In the genomic region with DNA sequence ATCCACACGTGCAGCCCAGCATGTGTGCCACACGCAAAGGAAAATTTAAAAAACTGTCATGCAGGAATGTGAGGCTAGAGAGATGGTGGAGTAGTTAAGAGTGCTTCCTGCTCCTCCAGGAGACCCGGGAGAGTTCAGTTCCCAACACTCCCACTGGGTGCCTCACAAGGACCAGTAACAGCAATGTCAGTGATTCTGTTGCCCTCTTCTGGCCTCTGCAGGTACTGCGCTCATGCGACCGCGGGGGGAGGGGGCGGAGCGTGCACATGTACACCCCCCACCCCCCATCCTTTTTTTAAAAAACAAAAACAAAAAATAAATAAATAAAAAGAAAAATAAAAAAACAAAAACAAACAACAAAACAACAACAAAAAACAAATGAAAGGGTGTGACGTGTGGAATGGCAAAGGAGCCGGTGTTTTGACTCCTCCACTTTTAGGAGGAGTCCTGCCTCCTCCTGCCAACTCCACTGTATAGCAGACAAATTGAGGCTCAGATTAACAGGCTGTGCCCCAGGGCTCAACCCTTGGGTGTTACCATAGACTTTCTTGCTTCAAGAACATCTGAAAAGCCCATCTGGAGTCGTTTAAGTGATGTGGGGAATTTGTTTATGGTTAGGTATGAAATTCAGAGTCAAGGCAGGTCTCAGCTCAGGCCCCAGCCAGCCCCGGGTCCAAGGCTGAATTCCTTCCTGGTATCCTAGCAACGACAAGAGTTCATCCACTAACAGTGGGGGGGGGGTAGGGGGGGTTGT, we compare ENCODE assay signal across 8 mouse cellular contexts. TPM values are rescaled to one million over a fixed set of nuclear protein-coding genes. Genes with fewer than 3 reads are reported as not detected.
DNase-seq lines count a peak whose midpoint lies in the region; ATAC-seq lines count a peak whose summit lies in the region.

No protein-coding gene starts in this region.

- intact Hi-C loops in heart, postnatal 10 days (cut with DNase I): no loop called here

- 8% methylated on average over 14 of the region's 14 CpGs for WGBS in forebrain, embryonic 10.5 days
- WGBS in forebrain, embryonic 12.5 days: 8% methylated on average over 14 of the region's 14 CpGs

- no peaks in the 10 kb centered on the region for H3K27me3 ChIP-seq in forebrain, embryonic 10.5 days (ENCODE audit: poor library complexity, severe bottlenecking)
- H3K27me3 ChIP-seq in forebrain, embryonic 12.5 days: no peaks in the 10 kb centered on the region; the same call in 1 of the 2 replicates
- H3K27me3 ChIP-seq in splenic B cell, adult 2 months (ENCODE audit: control insufficient read depth, insufficient read depth, low read length, poor library complexity, severe bottlenecking): no peaks in the 10 kb centered on the region

- no peak overlapping the region for H3K4me2 ChIP-seq in forebrain, embryonic 12.5 days

- no peaks in the 10 kb centered on the region for H3K9me3 ChIP-seq in forebrain, embryonic 10.5 days
- H3K9me3 ChIP-seq in forebrain, embryonic 12.5 days: no peaks in the 10 kb centered on the region

- ATAC-seq in forebrain, embryonic 12.5 days (ENCODE audit: low FRiP score): no peak

- peaks cover 42% of the 10 kb centered on the region for H3K4me1 ChIP-seq in forebrain, embryonic 10.5 days
- H3K4me1 ChIP-seq in forebrain, embryonic 12.5 days: peaks cover 17% of the 10 kb centered on the region

- peak; percentile 71 for DNase-seq in forebrain, embryonic 10.5 days (ENCODE audit: extremely low spot score, low spot score)
- peak; percentile 64 to 88 for DNase-seq in adrenal gland, adult (ENCODE audit: inconsistent age in 2 of 2, low spot score in 1 of 2)
- peak; percentile 59 for DNase-seq in embryo, embryonic 11.5 days (ENCODE audit: low read depth, low spot score)
- DNase-seq in heart, postnatal 10 days: peak; percentile 73 to 84
- peak; percentile 66 for DNase-seq in left cerebral cortex, adult 18-20 months (ENCODE audit: low spot score in 2 of 2)
- DNase-seq in mesoderm, embryonic 11.5 days (ENCODE audit: low read depth, low spot score): peak; percentile 82
- DNase-seq in splenic B cell, adult 2 months (ENCODE audit: low read depth, low spot score): peak; percentile 81

- no peak overlapping the region for H3K4me3 ChIP-seq in forebrain, embryonic 10.5 days
- no peak overlapping the region for H3K4me3 ChIP-seq in forebrain, embryonic 12.5 days (replicated peaks)

- H3K9ac ChIP-seq in forebrain, embryonic 12.5 days: no peak overlapping the region

- no peaks in the 10 kb centered on the region for H3K36me3 ChIP-seq in forebrain, embryonic 10.5 days (replicated peaks)
- no peaks in the 10 kb centered on the region for H3K36me3 ChIP-seq in forebrain, embryonic 12.5 days (replicated peaks)
- H3K36me3 ChIP-seq in splenic B cell, adult 2 months (ENCODE audit: control insufficient read depth, insufficient read depth, low read length, poor library complexity, severe bottlenecking): no peaks in the 10 kb centered on the region

- H3K27ac ChIP-seq in forebrain, embryonic 10.5 days: no peak overlapping the region
- no peak overlapping the region for H3K27ac ChIP-seq in forebrain, embryonic 12.5 days

RNA-seq across cellular contexts. Expression of a gene that starts 4.0 kb away (rescaled TPM):
- polyA plus RNA-seq in forebrain, embryonic 10.5 days (2016; fragmentation: Nextera tagmentation; extraction: Ambion mirVana): not detected in 2 replicates
- not detected in 2 replicates for polyA plus RNA-seq in forebrain, embryonic 12.5 days (2016; fragmentation: Nextera tagmentation; extraction: Ambion mirVana)
- not detected for total RNA-seq in heart, postnatal 10 days (2021)
- not detected for total RNA-seq in left cerebral cortex, adult 18-20 months (2021)

RNA-seq across cellular contexts. Expression of a gene that starts 7.3 kb away (rescaled TPM):
- polyA plus RNA-seq in forebrain, embryonic 10.5 days (2016; fragmentation: Nextera tagmentation; extraction: Ambion mirVana): not detected in 2 replicates
- polyA plus RNA-seq in forebrain, embryonic 12.5 days (2016; fragmentation: Nextera tagmentation; extraction: Ambion mirVana): not detected in 2 replicates
- total RNA-seq in heart, postnatal 10 days (2021): not detected
- total RNA-seq in left cerebral cortex, adult 18-20 months (2021): not detected

RNA-seq across cellular contexts. Expression of a gene that starts 22.2 kb away (rescaled TPM):
- 0.41 and 0.45 TPM in 2 replicates for polyA plus RNA-seq in forebrain, embryonic 10.5 days (2016; fragmentation: Nextera tagmentation; extraction: Ambion mirVana)
- 1.3 and 1.5 TPM in 2 replicates for polyA plus RNA-seq in forebrain, embryonic 12.5 days (2016; fragmentation: Nextera tagmentation; extraction: Ambion mirVana)
- not detected for total RNA-seq in heart, postnatal 10 days (2021)
- 1 to 10 TPM; 3.6 to 4.1 TPM for total RNA-seq in left cerebral cortex, adult 18-20 months (2021)

RNA-seq across cellular contexts. Expression of a gene that starts 22.6 kb away (rescaled TPM):
- polyA plus RNA-seq in forebrain, embryonic 10.5 days (2016; fragmentation: Nextera tagmentation; extraction: Ambion mirVana): not detected in 2 replicates
- polyA plus RNA-seq in forebrain, embryonic 12.5 days (2016; fragmentation: Nextera tagmentation; extraction: Ambion mirVana): not detected in 2 replicates
- total RNA-seq in heart, postnatal 10 days (2021): not detected
- not detected for total RNA-seq in left cerebral cortex, adult 18-20 months (2021)

RNA-seq across cellular contexts. Expression of a gene that starts 35.9 kb away (rescaled TPM):
- 31.7 and 33.5 TPM in 2 replicates for polyA plus RNA-seq in forebrain, embryonic 10.5 days (2016; fragmentation: Nextera tagmentation; extraction: Ambion mirVana)
- 34.9 and 37.4 TPM in 2 replicates for polyA plus RNA-seq in forebrain, embryonic 12.5 days (2016; fragmentation: Nextera tagmentation; extraction: Ambion mirVana)
- total RNA-seq in heart, postnatal 10 days (2021): 10 to 100 TPM in 1 of 2 experiments, 1 to 10 TPM in 1; 9.8 to 52.9 TPM
- total RNA-seq in left cerebral cortex, adult 18-20 months (2021): 10 to 100 TPM; 37.8 to 42.8 TPM

Comparison
In these comparisons a context has a peak if more than half of its experiments do, and no peak if none do; other contexts are left out.
1. RNA of a gene that starts 22.2 kb away (total RNA-seq): 3.6 to 4.1 TPM in left cerebral cortex, adult 18-20 months; not detected in heart, postnatal 10 days; every median in the first group is over 4 times any median in the second.
2. Peak in every context shown above with its lines, with median percentiles within 50 percentile points of each other: DNase-seq.